Mouse (Mus musculus) cerebellum, adult 8-10 months (tissue): ENCODE measurements around the gene Ralgps1.

Source experiments
- DNase-seq: peaks from one replicate; pipeline ENCODE4 v3.0.0; 2022

Gene Ralgps1

GRCm38 (mm10) chr2:33170777-33171565 is 200.3 kb downstream of the Ralgps1 start:
- no peak for DNase-seq

GRCm38 (mm10) chr2:33169445-33169844 is 201.8 kb downstream of the Ralgps1 start:
- DNase-seq, result no peak

- DNase-seq, result no peak
These were observed 204.2 kb downstream of the Ralgps1 start for GRCm38 (mm10) chr2:33167060-33167459.

- DNase-seq, result no peak
These were observed 205.4 kb downstream of the Ralgps1 start for GRCm38 (mm10) chr2:33165710-33166374.

- DNase-seq, result no peak
These were observed 206.1 kb downstream of the Ralgps1 start for GRCm38 (mm10) chr2:33165229-33165628.

- DNase-seq, result peak; percentile 50
These were observed 206.6 kb downstream of the Ralgps1 start for GRCm38 (mm10) chr2:33164646-33165045.

GRCm38 (mm10) chr2:33162126-33162525 is 209.2 kb downstream of the Ralgps1 start:
- no peak for DNase-seq

- DNase-seq, result no peak
These were observed 210.8 kb downstream of the Ralgps1 start for GRCm38 (mm10) chr2:33160326-33160973.

GRCm38 (mm10) chr2:33159593-33159992 is 211.7 kb downstream of the Ralgps1 start:
- DNase-seq, result no peak

GRCm38 (mm10) chr2:33158895-33159294 is 212.4 kb downstream of the Ralgps1 start:
- DNase-seq, result no peak

GRCm38 (mm10) chr2:33156283-33156781 is 215.0 kb downstream of the Ralgps1 start:
- no peak for DNase-seq

- DNase-seq, result peak; percentile 85
These were observed 216.4 kb downstream of the Ralgps1 start for GRCm38 (mm10) chr2:33154751-33155372.

- no peak for DNase-seq
These were observed 224.3 kb downstream of the Ralgps1 start for GRCm38 (mm10) chr2:33146994-33147393.

- DNase-seq, result no peak
These were observed 228.0 kb downstream of the Ralgps1 start for GRCm38 (mm10) chr2:33143292-33143691.

GRCm38 (mm10) chr2:33138491-33138890 is 232.8 kb downstream of the Ralgps1 start:
- no peak for DNase-seq

GRCm38 (mm10) chr2:33137731-33138130 is 233.6 kb downstream of the Ralgps1 start:
- DNase-seq, result no peak

- peak; percentile 77 for DNase-seq
These were observed 234.0 kb downstream of the Ralgps1 start for GRCm38 (mm10) chr2:33137244-33137643.

GRCm38 (mm10) chr2:33136366-33136765 is 234.9 kb downstream of the Ralgps1 start:
- DNase-seq, result no peak

- DNase-seq, result no peak
These were observed 236.4 kb downstream of the Ralgps1 start for GRCm38 (mm10) chr2:33134766-33135490.

GRCm38 (mm10) chr2:33132306-33132705 is 239.0 kb downstream of the Ralgps1 start:
- DNase-seq, result peak; percentile 41

- DNase-seq, result peak; percentile 72
These were observed 239.7 kb downstream of the Ralgps1 start, which contains the start of gene Garnl3 for GRCm38 (mm10) chr2:33131500-33132092. Gene Garnl3, minus strand, starts transcription at chr2:33131654.
